Mouse (Mus musculus): ENCODE measurements around the gene Mcrip1.

DNA sequence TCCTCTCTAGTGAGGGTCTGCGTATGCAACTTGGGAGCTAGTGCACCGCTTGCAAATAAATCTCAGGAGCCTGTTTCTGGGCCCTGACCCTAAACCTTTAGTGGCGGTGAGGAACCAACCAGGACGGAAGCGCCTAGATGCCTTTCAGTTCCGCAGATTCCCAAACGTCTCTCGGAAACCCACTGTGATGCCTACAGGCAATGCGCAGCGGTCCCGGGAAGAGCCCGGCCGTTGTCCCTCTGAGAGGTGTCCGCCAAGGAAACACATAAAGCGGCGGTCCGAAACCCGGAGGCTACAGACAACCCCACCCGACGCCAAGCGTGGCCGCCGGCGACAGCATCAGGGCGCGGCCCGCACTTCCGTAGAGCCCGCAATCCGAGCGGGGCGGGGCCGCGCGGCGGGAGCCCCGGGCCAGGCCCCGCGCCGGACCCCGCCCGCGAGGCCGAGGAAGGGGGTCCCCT is 31.4 kb upstream of the Mcrip1 start:
- no peak for TF ChIP-seq CTCF (IDR thresholded peaks at IDR 0.05; ENCODE audit: low read depth)
- no peak for TF ChIP-seq EP300 (optimal IDR thresholded peaks at IDR 0.05)
